Mouse (Mus musculus) intestine, embryonic 16.5 days (tissue): ENCODE data around the gene Gm10912. TPM values are rescaled to one million over a fixed set of nuclear protein-coding genes. Genes with fewer than 3 reads are reported as not detected.
"Not testable (repeated sequence)": the region's sequence is repeated elsewhere in the genome, so short reads cannot be mapped to it uniquely, and the experiment has no call there.

ENCODE experiments used
- ATAC-seq: fragments of 200-750 bp; cut with Nextera tagmentation; 2 replicates; pipeline ENCODE4 v1.8.0; 2017; ENCODE audit warnings: moderate TSS enrichment, moderate library complexity
- H3K27ac ChIP-seq: fragments of 300-500 bp; sonication (generic); 2 replicates; pipeline ENCODE4 v1.5.1; 2014; ENCODE audit warnings: mild to moderate bottlenecking, low read length
- H3K27me3 ChIP-seq: fragments of 300-500 bp; sonication (generic); replicated peaks from 2 replicates; pipeline ENCODE4 v1.6.1; 2014; ENCODE audit warnings: low read length, control low read depth, mixed read lengths; ENCODE audit not compliant: control insufficient read depth, insufficient read depth
- H3K36me3 ChIP-seq: fragments of 300-500 bp; sonication (generic); 2 replicates; pipeline ENCODE4 v1.6.1; 2014; ENCODE audit warnings: low read length, control low read depth; ENCODE audit not compliant: control insufficient read depth, insufficient read depth
- H3K4me1 ChIP-seq: fragments of 300-500 bp; sonication (generic); 2 replicates; pipeline ENCODE4 v1.6.1; 2014; ENCODE audit warnings: low read length, control low read depth, mixed read lengths; ENCODE audit not compliant: control insufficient read depth, insufficient read depth
- H3K4me2 ChIP-seq: fragments of 300-500 bp; sonication (generic); 2 replicates; pipeline ENCODE4 v1.6.1; 2014; ENCODE audit warnings: low read depth, low read length, control low read depth
- H3K4me3 ChIP-seq: fragments of 300-500 bp; sonication (generic); 2 replicates; pipeline ENCODE4 v1.5.1; 2014; ENCODE audit warnings: mild to moderate bottlenecking, low read length
- H3K9ac ChIP-seq: fragments of 300-500 bp; sonication (generic); 2 replicates; pipeline ENCODE4 v1.6.1; 2014; ENCODE audit warnings: low read depth, low read length
- H3K9me3 ChIP-seq: fragments of 300-500 bp; sonication (generic); 2 replicates; pipeline ENCODE4 v1.6.1; 2016; ENCODE audit warnings: low read length, control low read depth; ENCODE audit not compliant: control insufficient read depth
- WGBS: fragments of 180-500 bp; shearing (Covaris S2); extraction: QIAGEN DNeasy Blood & Tissue Kit; methylation state at CpG from one replicate; pipeline ENCODE4 v1.1.7; 2014; 5-methylcytosine and 5-hydroxymethylcytosine counted together
- polyA plus RNA-seq: library from polyadenylated mRNA; unstranded; fragments of >200 nt; fragmentation: Nextera tagmentation; extraction: Ambion mirVana; gene quantifications from 2 replicates; pipeline ENCODE4 v1.2.1, GENCODE M21; 2015

Gene Gm10912
- polyA plus RNA-seq, 1 experiment from 2014 or later, result not detected

GRCm38 (mm10) chr2:104087562-104087961, 21.9 kb downstream of the Gm10912 start:
- H3K27me3 ChIP-seq, H3K27ac ChIP-seq, H3K36me3 ChIP-seq, H3K9me3 ChIP-seq, H3K4me3 ChIP-seq, ATAC-seq, H3K4me2 ChIP-seq, H3K9ac ChIP-seq, H3K4me1 ChIP-seq: not testable (repeated sequence)
- 81% methylated on average over 1 of the region's 1 CpGs for WGBS

GRCm38 (mm10) chr2:104093305-104093704, 27.7 kb downstream of the Gm10912 start:
- WGBS, result 65% methylated on average over 2 of the region's 2 CpGs
- Histone ChIP-seq H3K9me3 (no peaks in the 10 kb centered on the region), H3K4me1 (no peaks in the 10 kb centered on the region), H3K9ac (no peak overlapping the region), H3K36me3 (no peaks in the 10 kb centered on the region), H3K27me3 (no peaks in the 10 kb centered on the region), H3K27ac (no peak overlapping the region), H3K4me2 (no peak overlapping the region), H3K4me3 (no peak overlapping the region)
- ATAC-seq, result no peak

GRCm38 (mm10) chr2:104095741-104096213, 30.2 kb downstream of the Gm10912 start, which contains the start of gene Cd59a:
TSS of gene Cd59a (plus strand) at chr2:104095801.
- Histone ChIP-seq H3K27ac (peak within 1 kb of the TSS; percentile 89), H3K4me1 (peaks cover 2% of the 10 kb centered on the region; the same call in 1 of the 2 replicates), H3K4me3 (peak within 1 kb of the TSS; percentile 55), H3K27me3 (no peaks in the 10 kb centered on the region), H3K36me3 (no peaks in the 10 kb centered on the region), H3K9me3 (no peaks in the 10 kb centered on the region), H3K9ac (peak within 1 kb of the TSS; percentile 72), H3K4me2 (peak within 1 kb of the TSS; percentile 67)
- ATAC-seq, result peak; percentile 95
- 5% methylated on average over 15 of the region's 15 CpGs for WGBS

GRCm38 (mm10) chr2:104096256-104096655, 30.6 kb downstream of the Gm10912 start:
- Histone ChIP-seq H3K4me2 (peak overlapping the region; percentile 67), H3K4me1 (peaks cover 2% of the 10 kb centered on the region; the same call in 1 of the 2 replicates), H3K9me3 (no peaks in the 10 kb centered on the region), H3K36me3 (no peaks in the 10 kb centered on the region), H3K9ac (peak overlapping the region; percentile 72), H3K27me3 (no peaks in the 10 kb centered on the region), H3K27ac (peak overlapping the region; percentile 89), H3K4me3 (peak overlapping the region; percentile 55)
- WGBS, result 40% methylated on average over 10 of the region's 10 CpGs
- ATAC-seq, result no peak

- not testable (repeated sequence) for ATAC-seq, H3K4me1 ChIP-seq, H3K4me3 ChIP-seq, H3K36me3 ChIP-seq, H3K9me3 ChIP-seq, H3K9ac ChIP-seq, H3K27ac ChIP-seq, H3K4me2 ChIP-seq, H3K27me3 ChIP-seq
- 92% methylated on average over 1 of the region's 1 CpGs for WGBS
Observed at GRCm38 (mm10) chr2:104096796-104097195, 31.2 kb downstream of the Gm10912 start.

- not testable (repeated sequence) for H3K4me2 ChIP-seq, H3K36me3 ChIP-seq, H3K27me3 ChIP-seq, H3K9ac ChIP-seq, H3K27ac ChIP-seq, H3K4me1 ChIP-seq, H3K4me3 ChIP-seq, H3K9me3 ChIP-seq, ATAC-seq
- 94% methylated on average over 4 of the region's 4 CpGs for WGBS
Observed at GRCm38 (mm10) chr2:104097396-104097795, 31.8 kb downstream of the Gm10912 start.

- Histone ChIP-seq H3K27ac (no peak overlapping the region), H3K4me3 (no peak overlapping the region), H3K9ac (no peak overlapping the region), H3K27me3 (no peaks in the 10 kb centered on the region), H3K9me3 (no peaks in the 10 kb centered on the region), H3K4me1 (peaks cover 2% of the 10 kb centered on the region; the same call in 1 of the 2 replicates), H3K4me2 (no peak overlapping the region), H3K36me3 (no peaks in the 10 kb centered on the region)
- 26% methylated on average over 3 of the region's 3 CpGs for WGBS
- peak; percentile 46 for ATAC-seq
Observed at GRCm38 (mm10) chr2:104098529-104099230, 33.1 kb downstream of the Gm10912 start.

GRCm38 (mm10) chr2:104099231-104099585, 33.6 kb downstream of the Gm10912 start:
- no peaks in the 10 kb centered on the region for H3K27me3 ChIP-seq
- H3K4me1 ChIP-seq, result peaks cover 2% of the 10 kb centered on the region; the same call in 1 of the 2 replicates
- no peak overlapping the region for H3K4me3 ChIP-seq
- no peaks in the 10 kb centered on the region for H3K36me3 ChIP-seq
- no peaks in the 10 kb centered on the region for H3K9me3 ChIP-seq
- no peak overlapping the region for H3K9ac ChIP-seq
- no peak for ATAC-seq
- WGBS, result 93% methylated on average over 2 of the region's 2 CpGs
- no peak overlapping the region for H3K4me2 ChIP-seq
- no peak overlapping the region for H3K27ac ChIP-seq

- WGBS, result 73% methylated on average over 1 of the region's 1 CpGs
- no peaks in the 10 kb centered on the region for H3K27me3 ChIP-seq
- ATAC-seq, result no peak
- H3K4me3 ChIP-seq, result no peak overlapping the region
- H3K4me1 ChIP-seq, result peaks cover 2% of the 10 kb centered on the region; the same call in 1 of the 2 replicates
- H3K4me2 ChIP-seq, result no peak overlapping the region
- no peak overlapping the region for H3K9ac ChIP-seq
- H3K36me3 ChIP-seq, result no peaks in the 10 kb centered on the region
- H3K27ac ChIP-seq, result no peak overlapping the region
- no peaks in the 10 kb centered on the region for H3K9me3 ChIP-seq
Observed at GRCm38 (mm10) chr2:104099946-104100345, 34.3 kb downstream of the Gm10912 start.
